Mouse (Mus musculus) spleen, adult 2 months (tissue): ENCODE data around the gene Gm11077.

Experiments
- CTCF ChIP-seq: fragments of 200-500 bp; IDR thresholded peaks from 2 replicates; pipeline ENCODE4 v1.5.1; 2011; ENCODE audit warnings: mild to moderate bottlenecking, inconsistent platforms; ENCODE audit not compliant: insufficient read depth, insufficient read length, insufficient replicate concordance; ENCODE audit errors: extremely low read depth
- POLR2A ChIP-seq: fragments of 200-500 bp; IDR thresholded peaks from 2 replicates; pipeline ENCODE4 v1.6.1; 2011; ENCODE audit warnings: low read depth, low read length, inconsistent platforms

DNA sequence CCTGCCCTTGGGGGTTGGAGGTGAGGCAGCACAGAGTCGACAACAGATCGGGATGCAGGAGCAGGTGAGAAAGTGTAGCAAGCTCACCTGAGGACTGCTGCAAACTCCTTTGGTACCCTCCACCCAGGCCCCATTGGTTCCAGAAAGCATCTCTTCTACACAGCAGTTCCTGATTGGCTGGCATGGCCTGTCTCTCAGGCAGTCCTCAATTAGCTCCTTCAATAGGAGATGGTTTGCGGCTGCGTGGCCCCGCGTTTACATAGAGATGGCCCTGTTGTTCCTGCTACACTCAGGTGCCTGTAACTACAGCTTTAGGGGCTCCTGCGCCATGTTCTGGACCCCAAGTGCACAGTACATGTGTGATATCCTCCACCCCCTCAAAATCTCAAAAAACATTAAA, 48.4 kb upstream of the Gm11077 start:
- TF ChIP-seq POLR2A, result no peak
- TF ChIP-seq CTCF, result no peak
